Mouse (Mus musculus): ENCODE measurements around the gene Celf2. TPM values are rescaled to one million over a fixed set of nuclear protein-coding genes. Genes with fewer than 3 reads are reported as not detected.

The Celf2 gene
- polyA plus RNA-seq, 1 experiment from 2014 or later = 52.6 TPM

GRCm38 (mm10) chr2:6925505-6925904 is 583.9 kb downstream of the Celf2 start:
- WGBS = 87% methylated on average over 5 of the region's 5 CpGs

GRCm38 (mm10) chr2:6923738-6924474 is 585.5 kb downstream of the Celf2 start:
- no peak overlapping the region for H3K4me3 ChIP-seq (replicated peaks; ENCODE audit: low read length)
- ATAC-seq (ENCODE audit: insufficient read depth, low FRiP score) = no peak
- 51% methylated on average over 15 of the region's 15 CpGs for WGBS

More at GRCm38 (mm10) chr2:6925505-6925904, 583.9 kb downstream of the Celf2 start:
- Histone ChIP-seq H3K4me3 (replicated peaks; ENCODE audit: low read length) (no peak overlapping the region), H3K4me1 (ENCODE audit: control insufficient read depth, insufficient read depth, low read length) (no peaks in the 10 kb centered on the region), H3K4me2 (ENCODE audit: low read depth, low read length) (no peak overlapping the region), H3K27me3 (ENCODE audit: control insufficient read depth, insufficient read depth, low read length) (no peaks in the 10 kb centered on the region), H3K9ac (ENCODE audit: low read length) (no peak overlapping the region), H3K27ac (ENCODE audit: low read length) (no peak overlapping the region), H3K9me3 (replicated peaks; ENCODE audit: control insufficient read depth, low read length) (no peaks in the 10 kb centered on the region), H3K36me3 (ENCODE audit: control insufficient read depth, insufficient read depth, low read length) (no peaks in the 10 kb centered on the region)
- ATAC-seq (ENCODE audit: insufficient read depth, low FRiP score) = no peak

GRCm38 (mm10) chr2:6915386-6915785 is 594.0 kb downstream of the Celf2 start:
- WGBS = 87% methylated on average over 4 of the region's 4 CpGs
- Histone ChIP-seq H3K9ac (ENCODE audit: low read length) (no peak overlapping the region), H3K4me1 (ENCODE audit: control insufficient read depth, insufficient read depth, low read length) (no peaks in the 10 kb centered on the region), H3K27me3 (ENCODE audit: control insufficient read depth, insufficient read depth, low read length) (no peaks in the 10 kb centered on the region), H3K9me3 (replicated peaks; ENCODE audit: control insufficient read depth, low read length) (no peaks in the 10 kb centered on the region), H3K4me3 (replicated peaks; ENCODE audit: low read length) (no peak overlapping the region), H3K36me3 (ENCODE audit: control insufficient read depth, insufficient read depth, low read length) (no peaks in the 10 kb centered on the region), H3K4me2 (ENCODE audit: low read depth, low read length) (no peak overlapping the region), H3K27ac (ENCODE audit: low read length) (no peak overlapping the region)
- no peak for ATAC-seq (ENCODE audit: insufficient read depth, low FRiP score)

More at GRCm38 (mm10) chr2:6923738-6924474, 585.5 kb downstream of the Celf2 start:
- Histone ChIP-seq H3K27ac (ENCODE audit: low read length) (no peak overlapping the region), H3K36me3 (ENCODE audit: control insufficient read depth, insufficient read depth, low read length) (no peaks in the 10 kb centered on the region), H3K27me3 (ENCODE audit: control insufficient read depth, insufficient read depth, low read length) (no peaks in the 10 kb centered on the region), H3K4me2 (ENCODE audit: low read depth, low read length) (no peak overlapping the region), H3K4me1 (ENCODE audit: control insufficient read depth, insufficient read depth, low read length) (no peaks in the 10 kb centered on the region), H3K9ac (ENCODE audit: low read length) (no peak overlapping the region), H3K9me3 (replicated peaks; ENCODE audit: control insufficient read depth, low read length) (no peaks in the 10 kb centered on the region)

GRCm38 (mm10) chr2:6913315-6913714 is 596.0 kb downstream of the Celf2 start:
- ATAC-seq (ENCODE audit: insufficient read depth, low FRiP score) = no peak
- WGBS = 85% methylated on average over 10 of the region's 10 CpGs

GRCm38 (mm10) chr2:6911932-6912331 is 597.4 kb downstream of the Celf2 start:
- H3K4me1 ChIP-seq (ENCODE audit: control insufficient read depth, insufficient read depth, low read length) = no peaks in the 10 kb centered on the region
- H3K36me3 ChIP-seq (ENCODE audit: control insufficient read depth, insufficient read depth, low read length) = no peaks in the 10 kb centered on the region
- no peak overlapping the region for H3K27ac ChIP-seq (ENCODE audit: low read length)
- no peaks in the 10 kb centered on the region for H3K9me3 ChIP-seq (replicated peaks; ENCODE audit: control insufficient read depth, low read length)
- no peak for ATAC-seq (ENCODE audit: insufficient read depth, low FRiP score)
- no peak overlapping the region for H3K4me2 ChIP-seq (ENCODE audit: low read depth, low read length)
- no peak overlapping the region for H3K4me3 ChIP-seq (replicated peaks; ENCODE audit: low read length)
- H3K9ac ChIP-seq (ENCODE audit: low read length) = no peak overlapping the region
- no peaks in the 10 kb centered on the region for H3K27me3 ChIP-seq (ENCODE audit: control insufficient read depth, insufficient read depth, low read length)
- 40% methylated on average over 7 of the region's 7 CpGs for WGBS

More at GRCm38 (mm10) chr2:6913315-6913714, 596.0 kb downstream of the Celf2 start:
- Histone ChIP-seq H3K4me2 (ENCODE audit: low read depth, low read length) (no peak overlapping the region), H3K36me3 (ENCODE audit: control insufficient read depth, insufficient read depth, low read length) (no peaks in the 10 kb centered on the region), H3K4me3 (replicated peaks; ENCODE audit: low read length) (no peak overlapping the region), H3K27ac (ENCODE audit: low read length) (no peak overlapping the region), H3K27me3 (ENCODE audit: control insufficient read depth, insufficient read depth, low read length) (no peaks in the 10 kb centered on the region), H3K4me1 (ENCODE audit: control insufficient read depth, insufficient read depth, low read length) (no peaks in the 10 kb centered on the region), H3K9ac (ENCODE audit: low read length) (no peak overlapping the region), H3K9me3 (replicated peaks; ENCODE audit: control insufficient read depth, low read length) (no peaks in the 10 kb centered on the region)

GRCm38 (mm10) chr2:6909921-6910320 is 599.4 kb downstream of the Celf2 start:
- no peak overlapping the region for H3K4me3 ChIP-seq (replicated peaks; ENCODE audit: low read length)
- H3K36me3 ChIP-seq (ENCODE audit: control insufficient read depth, insufficient read depth, low read length) = no peaks in the 10 kb centered on the region
- no peak overlapping the region for H3K27ac ChIP-seq (ENCODE audit: low read length)
- H3K27me3 ChIP-seq (ENCODE audit: control insufficient read depth, insufficient read depth, low read length) = no peaks in the 10 kb centered on the region
- no peaks in the 10 kb centered on the region for H3K4me1 ChIP-seq (ENCODE audit: control insufficient read depth, insufficient read depth, low read length)
- H3K9ac ChIP-seq (ENCODE audit: low read length) = no peak overlapping the region
- no peak for ATAC-seq (ENCODE audit: insufficient read depth, low FRiP score)
- H3K4me2 ChIP-seq (ENCODE audit: low read depth, low read length) = no peak overlapping the region
- WGBS = 55% methylated on average over 7 of the region's 7 CpGs
- H3K9me3 ChIP-seq (replicated peaks; ENCODE audit: control insufficient read depth, low read length) = no peaks in the 10 kb centered on the region

GRCm38 (mm10) chr2:6904411-6904810 is 605.0 kb downstream of the Celf2 start:
- Histone ChIP-seq H3K9me3 (replicated peaks; ENCODE audit: control insufficient read depth, low read length) (no peaks in the 10 kb centered on the region), H3K27ac (ENCODE audit: low read length) (no peak overlapping the region), H3K4me3 (replicated peaks; ENCODE audit: low read length) (no peak overlapping the region), H3K4me1 (ENCODE audit: control insufficient read depth, insufficient read depth, low read length) (no peaks in the 10 kb centered on the region), H3K9ac (ENCODE audit: low read length) (no peak overlapping the region), H3K36me3 (ENCODE audit: control insufficient read depth, insufficient read depth, low read length) (no peaks in the 10 kb centered on the region), H3K4me2 (ENCODE audit: low read depth, low read length) (no peak overlapping the region), H3K27me3 (ENCODE audit: control insufficient read depth, insufficient read depth, low read length) (no peaks in the 10 kb centered on the region)
- ATAC-seq (ENCODE audit: insufficient read depth, low FRiP score) = no peak
- WGBS = 71% methylated on average over 3 of the region's 3 CpGs

GRCm38 (mm10) chr2:6903251-6903763 is 606.1 kb downstream of the Celf2 start:
- no peak for ATAC-seq (ENCODE audit: insufficient read depth, low FRiP score)
- Histone ChIP-seq H3K36me3 (ENCODE audit: control insufficient read depth, insufficient read depth, low read length) (no peaks in the 10 kb centered on the region), H3K27me3 (ENCODE audit: control insufficient read depth, insufficient read depth, low read length) (no peaks in the 10 kb centered on the region), H3K4me2 (ENCODE audit: low read depth, low read length) (no peak overlapping the region), H3K4me3 (replicated peaks; ENCODE audit: low read length) (no peak overlapping the region), H3K27ac (ENCODE audit: low read length) (no peak overlapping the region), H3K9ac (ENCODE audit: low read length) (no peak overlapping the region), H3K9me3 (replicated peaks; ENCODE audit: control insufficient read depth, low read length) (no peaks in the 10 kb centered on the region), H3K4me1 (ENCODE audit: control insufficient read depth, insufficient read depth, low read length) (no peaks in the 10 kb centered on the region)
- 76% methylated on average over 4 of the region's 4 CpGs for WGBS

- Histone ChIP-seq H3K4me1 (ENCODE audit: control insufficient read depth, insufficient read depth, low read length) (no peaks in the 10 kb centered on the region), H3K27me3 (ENCODE audit: control insufficient read depth, insufficient read depth, low read length) (no peaks in the 10 kb centered on the region), H3K9ac (ENCODE audit: low read length) (no peak overlapping the region), H3K4me3 (replicated peaks; ENCODE audit: low read length) (no peak overlapping the region), H3K9me3 (replicated peaks; ENCODE audit: control insufficient read depth, low read length) (no peaks in the 10 kb centered on the region), H3K4me2 (ENCODE audit: low read depth, low read length) (no peak overlapping the region), H3K27ac (ENCODE audit: low read length) (no peak overlapping the region), H3K36me3 (ENCODE audit: control insufficient read depth, insufficient read depth, low read length) (no peaks in the 10 kb centered on the region)
- ATAC-seq (ENCODE audit: insufficient read depth, low FRiP score) = no peak
- 83% methylated on average over 1 of the region's 1 CpGs for WGBS
Observed at GRCm38 (mm10) chr2:6896896-6897295, 612.5 kb downstream of the Celf2 start.
